Comparison of ENCODE assay signal across 15 mouse cellular contexts in genomic region chr4:56250611-56251010, GRCm38 (mm10).
"Had no signal": no experiment of that assay in that cellular context is flagged by ENCODE, and none has a peak within 500 bp of the region (broad histone marks: within the 10 kb centered on the region; RNA-seq: fewer than 3 reads in every experiment).

No protein-coding gene starts in this region.

- H3K4me1 ChIP-seq: megakaryocyte, embryonic 14.5 days; midbrain, embryonic 13.5 days; midbrain, embryonic 15.5 days; neural tube, embryonic 12.5 days; stomach, embryonic 15.5 days had no signal

- H3K27me3 ChIP-seq: megakaryocyte, embryonic 14.5 days; midbrain, embryonic 13.5 days; midbrain, embryonic 15.5 days; neural tube, embryonic 12.5 days; stomach, embryonic 15.5 days had no signal

- H3K4me2 ChIP-seq: lung, embryonic 14.5 days; midbrain, embryonic 11.5 days; midbrain, embryonic 13.5 days; midbrain, embryonic 15.5 days; neural tube, embryonic 12.5 days; stomach, embryonic 15.5 days had no signal

- H3K9ac ChIP-seq: lung, embryonic 14.5 days; midbrain, embryonic 13.5 days; midbrain, embryonic 15.5 days; neural tube, embryonic 12.5 days; stomach, embryonic 15.5 days had no signal

- H3K4me3 ChIP-seq: megakaryocyte, embryonic 14.5 days; midbrain, embryonic 13.5 days; midbrain, embryonic 15.5 days; neural tube, embryonic 12.5 days; stomach, embryonic 15.5 days had no signal

- H3K9me3 ChIP-seq: megakaryocyte, embryonic 14.5 days; midbrain, embryonic 13.5 days; midbrain, embryonic 15.5 days; neural tube, embryonic 12.5 days; stomach, embryonic 15.5 days had no signal

- H3K27ac ChIP-seq: midbrain, embryonic 13.5 days; midbrain, embryonic 15.5 days; neural tube, embryonic 12.5 days; stomach, embryonic 15.5 days; stomach, postnatal 0 days had no signal

- ATAC-seq: midbrain, embryonic 13.5 days; midbrain, embryonic 15.5 days had no signal

- DNase-seq: lung, adult 18-20 months; lung, embryonic 14.5 days; lung, postnatal 10 days; lung, postnatal 4 days; right cerebral cortex, postnatal 14 days; thymus, adult 2 months; thymus, postnatal 25 days; thymus, postnatal 4 days had no signal

- H3K36me3 ChIP-seq: midbrain, embryonic 13.5 days; midbrain, embryonic 15.5 days; neural tube, embryonic 12.5 days; stomach, embryonic 15.5 days had no signal
